Mouse (Mus musculus) kidney, postnatal 0 days (tissue): ENCODE measurements around the gene Serpinb1b. TPM values are rescaled to one million over a fixed set of nuclear protein-coding genes. Genes with fewer than 3 reads are reported as not detected.

ENCODE experiments used
- ATAC-seq: fragments of 200-750 bp; cut with Nextera tagmentation; replicated peaks from 2 replicates; pipeline ENCODE4 v1.8.0; 2017; ENCODE audit warnings: low read depth, moderate number of reproducible peaks, moderate TSS enrichment, moderate library complexity; ENCODE audit not compliant: low FRiP score
- DNase-seq: peaks from one replicate; pipeline ENCODE4 v3.0.0-alpha.2; 2016; ENCODE audit warnings: low spot score
- H3K27ac ChIP-seq: fragments of 300-500 bp; sonication (generic); 2 replicates; pipeline ENCODE4 v1.5.1; 2014; ENCODE audit warnings: mild to moderate bottlenecking
- H3K27me3 ChIP-seq: fragments of 300-500 bp; sonication (generic); 2 replicates; pipeline ENCODE4 v1.6.1; 2014; ENCODE audit warnings: low read length, mixed read lengths; ENCODE audit not compliant: insufficient read depth
- H3K36me3 ChIP-seq: fragments of 300-500 bp; sonication (generic); 2 replicates; pipeline ENCODE4 v1.6.1; 2014; ENCODE audit warnings: low read length, mixed read lengths; ENCODE audit not compliant: insufficient read depth
- H3K4me1 ChIP-seq: fragments of 300-500 bp; sonication (generic); replicated peaks from 2 replicates; pipeline ENCODE4 v1.6.1; 2014; ENCODE audit warnings: antibody characterized with exemption, low read length, mixed read lengths; ENCODE audit not compliant: insufficient read depth
- H3K4me2 ChIP-seq: fragments of 300-500 bp; sonication (generic); 2 replicates; pipeline ENCODE4 v1.6.1; 2014; ENCODE audit warnings: mild to moderate bottlenecking, low read length, moderate library complexity, mixed read lengths
- H3K4me3 ChIP-seq: fragments of 300-500 bp; sonication (generic); replicated peaks from 2 replicates; pipeline ENCODE4 v1.5.1; 2014; ENCODE audit warnings: low read depth, low read length
- H3K9ac ChIP-seq: fragments of 300-500 bp; sonication (generic); 2 replicates; pipeline ENCODE4 v1.6.1; 2014; ENCODE audit warnings: low read depth, low read length
- H3K9me3 ChIP-seq: fragments of 300-500 bp; sonication (generic); replicated peaks from 2 replicates; pipeline ENCODE4 v1.6.1; 2016; ENCODE audit warnings: low read length, inconsistent platforms, mixed read lengths
- CTCF ChIP-seq: IDR thresholded peaks from 2 replicates; pipeline ENCODE4 v1.5.1; 2016; ENCODE audit warnings: antibody characterized with exemption, low read depth, mild to moderate bottlenecking, moderate library complexity
- WGBS: fragments of 180-500 bp; shearing (Covaris S2); extraction: QIAGEN DNeasy Blood & Tissue Kit; methylation state at CpG from one replicate; pipeline ENCODE4 v1.1.7; 2014; 5-methylcytosine and 5-hydroxymethylcytosine counted together
- polyA plus RNA-seq: library from polyadenylated mRNA; unstranded; fragments of >200 nt; fragmentation: Nextera tagmentation; extraction: Ambion mirVana; gene quantifications from 2 replicates; pipeline ENCODE4 v1.2.1, GENCODE M21; 2015

Serpinb1b gene
- polyA plus RNA-seq, 1 experiment from 2014 or later = not detected

DNA sequence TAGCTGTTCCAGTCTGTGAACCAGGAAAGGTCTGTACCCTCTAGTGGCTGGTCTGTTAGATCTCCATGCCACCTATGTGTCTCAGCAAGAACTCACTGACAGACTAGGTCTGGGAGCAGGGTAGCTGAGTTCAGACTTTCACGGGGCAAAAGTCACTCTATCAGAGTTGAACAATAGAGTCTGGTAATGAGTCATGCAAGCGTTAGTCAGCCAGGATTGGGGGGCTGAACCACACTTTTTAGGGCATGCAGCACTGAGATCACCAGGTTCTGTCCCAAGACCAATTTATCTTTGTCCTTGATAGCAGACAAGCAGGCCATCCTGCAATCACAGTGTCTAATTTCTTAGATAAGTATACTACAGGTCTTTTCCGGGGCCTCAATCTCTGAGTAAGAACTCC, 63.1 kb downstream of the Serpinb1b start:
- Histone ChIP-seq H3K9me3 (no peaks in the 10 kb centered on the region), H3K36me3 (no peaks in the 10 kb centered on the region), H3K4me3 (no peak overlapping the region), H3K4me2 (no peak overlapping the region), H3K4me1 (no peaks in the 10 kb centered on the region), H3K27me3 (no peaks in the 10 kb centered on the region), H3K27ac (no peak overlapping the region), H3K9ac (no peak overlapping the region)
- 82% methylated on average over 3 of the region's 3 CpGs for WGBS
- ATAC-seq (no peak), DNase-seq (no peak)
- TF ChIP-seq CTCF = no peak

Other genes starting within 250 kb of the Serpinb1b start
- gene Serpinb1a, start 227.4 kb upstream of the Serpinb1b start, polyA plus RNA-seq = 18.5 and 18.7 TPM in 2 replicates
- gene Serpinb1c, start 180.4 kb upstream of the Serpinb1b start, polyA plus RNA-seq = not detected in 2 replicates
- gene Serpinb6b, start 113.4 kb upstream of the Serpinb1b start, polyA plus RNA-seq = 11.7 and 14.3 TPM in 2 replicates
- 20.2 and 20.5 TPM in 2 replicates for gene Serpinb9, start 75.3 kb upstream of the Serpinb1b start, polyA plus RNA-seq
- gene Serpinb9b, start 51.2 kb upstream of the Serpinb1b start, polyA plus RNA-seq = 0.16 and 0.26 TPM in 2 replicates
- not detected in 2 replicates for gene Serpinb9c, start 81.2 kb downstream of the Serpinb1b start, polyA plus RNA-seq
- not detected in 2 replicates for gene Serpinb9d, start 114.4 kb downstream of the Serpinb1b start, polyA plus RNA-seq
- gene Serpinb9e, start 171.0 kb downstream of the Serpinb1b start, polyA plus RNA-seq = not detected in 2 replicates
- gene Serpinb9f, start 245.5 kb downstream of the Serpinb1b start, polyA plus RNA-seq = not detected in 2 replicates